Mouse (Mus musculus): ENCODE data around the gene Sowahd. TPM values are rescaled to one million over a fixed set of nuclear protein-coding genes. Genes with fewer than 3 reads are reported as not detected.
A peak's percentile ranks its signal among the peaks of the same experiment; 100 is the strongest.
"Not testable (repeated sequence)": the region's sequence is repeated elsewhere in the genome, so short reads cannot be mapped to it uniquely, and the experiment has no call there.

The Sowahd gene
- not detected for total RNA-seq (2021)
- long read RNA-seq, experiment 1: 0 reads
- long read RNA-seq, experiment 2: 0 reads

- DNase-seq (ENCODE audit: low spot score in 2 of 2): no peak
Observed at GRCm38 (mm10) chrX:37048066-37048889, at the start of gene Sowahd. Sowahd (plus strand) TSS chrX:37048845.

- DNase-seq (ENCODE audit: low spot score in 2 of 2): no peak
Observed at GRCm38 (mm10) chrX:37013870-37014269, 34.8 kb upstream of the Sowahd start.

GRCm38 (mm10) chrX:37018150-37018654 lies 30.4 kb upstream of the Sowahd start:
- no peak for DNase-seq (ENCODE audit: low spot score in 2 of 2)

- no peak for DNase-seq (ENCODE audit: low spot score in 2 of 2)
Observed at GRCm38 (mm10) chrX:37019045-37019444, 29.6 kb upstream of the Sowahd start.

- peak; percentile 54 to 70 for DNase-seq (ENCODE audit: low spot score in 2 of 2)
Observed at GRCm38 (mm10) chrX:37022690-37023089, 26.0 kb upstream of the Sowahd start.

GRCm38 (mm10) chrX:37023652-37024309 lies 24.9 kb upstream of the Sowahd start:
- DNase-seq (ENCODE audit: low spot score in 2 of 2): no peak

GRCm38 (mm10) chrX:37028378-37028777 lies 20.3 kb upstream of the Sowahd start:
- peak in 1 of 2 experiments; percentile 15 for DNase-seq (ENCODE audit: low spot score in 2 of 2)

GRCm38 (mm10) chrX:37042726-37043125 lies 5.9 kb upstream of the Sowahd start:
- peak; percentile 66 to 70 for DNase-seq (ENCODE audit: low spot score in 2 of 2)

GRCm38 (mm10) chrX:37048890-37049823 lies 512 bp downstream of the Sowahd start:
- DNase-seq (ENCODE audit: low spot score in 2 of 2): no peak

- no peak for DNase-seq (ENCODE audit: low spot score in 2 of 2)
Observed at GRCm38 (mm10) chrX:37063902-37064301, 15.3 kb downstream of the Sowahd start.

GRCm38 (mm10) chrX:37067299-37067698 lies 18.7 kb downstream of the Sowahd start:
- no peak for DNase-seq (ENCODE audit: low spot score in 2 of 2)

- DNase-seq (ENCODE audit: low spot score in 2 of 2): no peak
Observed at GRCm38 (mm10) chrX:37068766-37069165, 20.1 kb downstream of the Sowahd start.

GRCm38 (mm10) chrX:37074262-37074892 lies 25.7 kb downstream of the Sowahd start:
- peak; percentile 57 to 69 for DNase-seq (ENCODE audit: low spot score in 2 of 2)

GRCm38 (mm10) chrX:37076651-37077050 lies 28.0 kb downstream of the Sowahd start:
- DNase-seq (ENCODE audit: low spot score in 2 of 2): no peak

GRCm38 (mm10) chrX:37080345-37080744 lies 31.7 kb downstream of the Sowahd start:
- DNase-seq (ENCODE audit: low spot score in 2 of 2): not testable (repeated sequence)

GRCm38 (mm10) chrX:37081194-37081593 lies 32.5 kb downstream of the Sowahd start:
- DNase-seq (ENCODE audit: low spot score in 2 of 2): no peak

GRCm38 (mm10) chrX:37084318-37084926 lies 35.8 kb downstream of the Sowahd start:
- peak; percentile 3 to 8 for DNase-seq (ENCODE audit: low spot score in 2 of 2)

- peak; percentile 74 to 79 for DNase-seq (ENCODE audit: low spot score in 2 of 2)
Observed at GRCm38 (mm10) chrX:37084927-37085660, 36.4 kb downstream of the Sowahd start, which contains the start of gene Rpl39. Rpl39 (minus strand) TSS chrX:37085402.

- no peak for DNase-seq (ENCODE audit: low spot score in 2 of 2)
Observed at GRCm38 (mm10) chrX:37085665-37086064, 37.0 kb downstream of the Sowahd start.
